Mouse (Mus musculus) heart, embryonic 15.5 days (tissue): ENCODE measurements around the gene St6galnac1. TPM values are rescaled to one million over a fixed set of nuclear protein-coding genes. Genes with fewer than 3 reads are reported as not detected.
"Not testable (repeated sequence)": the region's sequence is repeated elsewhere in the genome, so short reads cannot be mapped to it uniquely, and the experiment has no call there.

Experiments
- ATAC-seq: fragments of 200-750 bp; cut with Nextera tagmentation; replicated peaks from 2 replicates; pipeline ENCODE4 v1.8.0; 2017; ENCODE audit warnings: low read depth, moderate TSS enrichment; ENCODE audit not compliant: insufficient number of reproducible peaks, insufficient read depth, low FRiP score
- H3K27ac ChIP-seq: fragments of 300-500 bp; sonication (generic); 2 replicates; pipeline ENCODE4 v1.5.1; 2015; ENCODE audit warnings: mild to moderate bottlenecking, inconsistent platforms
- H3K27me3 ChIP-seq: fragments of 300-500 bp; sonication (generic); 2 replicates; pipeline ENCODE4 v1.6.1; 2015; ENCODE audit warnings: inconsistent platforms
- H3K36me3 ChIP-seq: fragments of 300-500 bp; sonication (generic); 2 replicates; pipeline ENCODE4 v1.6.1; 2015; ENCODE audit warnings: mild to moderate bottlenecking, inconsistent platforms
- H3K4me1 ChIP-seq: fragments of 300-500 bp; sonication (generic); replicated peaks from 2 replicates; pipeline ENCODE4 v1.6.1; 2015; ENCODE audit warnings: inconsistent platforms
- H3K4me2 ChIP-seq: fragments of 300-500 bp; sonication (generic); 2 replicates; pipeline ENCODE4 v1.6.1; 2015; ENCODE audit warnings: inconsistent platforms, mild to moderate bottlenecking, moderate library complexity
- H3K4me3 ChIP-seq: fragments of 300-500 bp; sonication (generic); 2 replicates; pipeline ENCODE4 v1.5.1; 2015; ENCODE audit warnings: mild to moderate bottlenecking, inconsistent platforms
- H3K9ac ChIP-seq: fragments of 300-500 bp; sonication (generic); 2 replicates; pipeline ENCODE4 v1.6.1; 2015; ENCODE audit warnings: mild to moderate bottlenecking, inconsistent platforms
- H3K9me3 ChIP-seq: fragments of 300-500 bp; sonication (generic); replicated peaks from 2 replicates; pipeline ENCODE4 v1.6.1; 2016; ENCODE audit warnings: inconsistent platforms
- WGBS: fragments of 180-500 bp; shearing (Covaris S2); methylation state at CpG from one replicate; pipeline ENCODE4 v1.1.7; 2015; ENCODE audit warnings: mixed read lengths; 5-methylcytosine and 5-hydroxymethylcytosine counted together
- polyA plus RNA-seq: library from polyadenylated mRNA; unstranded; fragments of >200 nt; fragmentation: Nextera tagmentation; extraction: Ambion mirVana; gene quantifications from 2 replicates; pipeline ENCODE4 v1.2.1, GENCODE M21; 2015

The St6galnac1 gene
- not detected in 2 replicates for polyA plus RNA-seq

GRCm38 (mm10) chr11:116775407-116775806, at the start of gene St6galnac1:
TSS of gene St6galnac1 (minus strand) at chr11:116775507.
- H3K27me3 ChIP-seq, result no peaks in the 10 kb centered on the region
- H3K4me3 ChIP-seq, result no peak within 1 kb of the TSS
- H3K4me2 ChIP-seq, result no peak within 1 kb of the TSS
- no peak for ATAC-seq
- H3K36me3 ChIP-seq, result no peaks in the 10 kb centered on the region
- H3K4me1 ChIP-seq, result no peaks in the 10 kb centered on the region
- no peak within 1 kb of the TSS for H3K9ac ChIP-seq
- no peaks in the 10 kb centered on the region for H3K9me3 ChIP-seq
- no peak within 1 kb of the TSS for H3K27ac ChIP-seq
- 80% methylated on average over 7 of the region's 7 CpGs for WGBS

GRCm38 (mm10) chr11:116823885-116824284, 48.6 kb upstream of the St6galnac1 start:
- H3K4me2 ChIP-seq, ATAC-seq, H3K9ac ChIP-seq, H3K4me3 ChIP-seq, H3K27me3 ChIP-seq, H3K36me3 ChIP-seq, H3K27ac ChIP-seq, H3K9me3 ChIP-seq: not testable (repeated sequence)
- H3K4me1 ChIP-seq, result peaks cover 65% of the 10 kb centered on the region
- 92% methylated on average over 10 of the region's 10 CpGs for WGBS

GRCm38 (mm10) chr11:116823255-116823654, 47.9 kb upstream of the St6galnac1 start:
- 98% methylated on average over 2 of the region's 2 CpGs for WGBS
- no peak for ATAC-seq
- Histone ChIP-seq H3K27ac (no peak overlapping the region), H3K4me3 (no peak overlapping the region), H3K4me2 (no peak overlapping the region), H3K27me3 (no peaks in the 10 kb centered on the region), H3K4me1 (peaks cover 64% of the 10 kb centered on the region), H3K9me3 (no peaks in the 10 kb centered on the region), H3K36me3 (no peaks in the 10 kb centered on the region), H3K9ac (no peak overlapping the region)

GRCm38 (mm10) chr11:116822626-116823025, 47.3 kb upstream of the St6galnac1 start:
- ATAC-seq, result no peak
- H3K9ac ChIP-seq, result no peak overlapping the region
- WGBS, result 81% methylated on average over 10 of the region's 10 CpGs

GRCm38 (mm10) chr11:116822215-116822614, 46.9 kb upstream of the St6galnac1 start:
- Histone ChIP-seq H3K36me3 (no peaks in the 10 kb centered on the region), H3K9ac (no peak overlapping the region), H3K9me3 (no peaks in the 10 kb centered on the region), H3K4me1 (peaks cover 54% of the 10 kb centered on the region), H3K27me3 (no peaks in the 10 kb centered on the region), H3K4me3 (no peak overlapping the region), H3K4me2 (peak overlapping the region; percentile 41), H3K27ac (peak overlapping the region; percentile 85)
- WGBS, result 59% methylated on average over 10 of the region's 10 CpGs
- no peak for ATAC-seq

More at GRCm38 (mm10) chr11:116822626-116823025, 47.3 kb upstream of the St6galnac1 start:
- no peak overlapping the region for H3K4me3 ChIP-seq
- no peaks in the 10 kb centered on the region for H3K36me3 ChIP-seq
- H3K9me3 ChIP-seq, result no peaks in the 10 kb centered on the region
- 0 out of 2 replicates have a peak overlapping the region, but pooled peaks have one; percentile 41 for H3K4me2 ChIP-seq
- no peaks in the 10 kb centered on the region for H3K27me3 ChIP-seq
- peak overlapping the region; percentile 85; the same call in 1 of the 2 replicates for H3K27ac ChIP-seq
- H3K4me1 ChIP-seq, result peaks cover 58% of the 10 kb centered on the region

GRCm38 (mm10) chr11:116821057-116821940, 46.0 kb upstream of the St6galnac1 start:
- H3K4me3 ChIP-seq, result 0 out of 2 replicates have a peak overlapping the region, but pooled peaks have one; percentile 10
- no peaks in the 10 kb centered on the region for H3K9me3 ChIP-seq
- peak overlapping the region; percentile 85 for H3K27ac ChIP-seq
- H3K9ac ChIP-seq, result peak overlapping the region; percentile 40
- peaks cover 53% of the 10 kb centered on the region for H3K4me1 ChIP-seq
- H3K27me3 ChIP-seq, result no peaks in the 10 kb centered on the region
- H3K36me3 ChIP-seq, result no peaks in the 10 kb centered on the region
- H3K4me2 ChIP-seq, result peak overlapping the region; percentile 41
- 23% methylated on average over 13 of the region's 13 CpGs for WGBS
- peak; percentile 72 for ATAC-seq

GRCm38 (mm10) chr11:116819932-116820593, 44.8 kb upstream of the St6galnac1 start:
- no peaks in the 10 kb centered on the region for H3K9me3 ChIP-seq
- peak overlapping the region; percentile 85 for H3K27ac ChIP-seq
- no peak overlapping the region for H3K9ac ChIP-seq
- no peaks in the 10 kb centered on the region for H3K36me3 ChIP-seq
- WGBS, result 68% methylated on average over 5 of the region's 5 CpGs
- ATAC-seq, result no peak
- no peak overlapping the region for H3K4me2 ChIP-seq
- H3K27me3 ChIP-seq, result no peaks in the 10 kb centered on the region
- no peak overlapping the region for H3K4me3 ChIP-seq
- H3K4me1 ChIP-seq, result peaks cover 55% of the 10 kb centered on the region

GRCm38 (mm10) chr11:116818722-116819121, 43.4 kb upstream of the St6galnac1 start:
- Histone ChIP-seq H3K27ac (0 out of 2 replicates have a peak overlapping the region, but pooled peaks have one; percentile 18), H3K36me3 (no peaks in the 10 kb centered on the region), H3K4me2 (no peak overlapping the region), H3K9me3 (no peaks in the 10 kb centered on the region), H3K4me1 (peaks cover 69% of the 10 kb centered on the region), H3K4me3 (no peak overlapping the region), H3K9ac (no peak overlapping the region), H3K27me3 (no peaks in the 10 kb centered on the region)
- no peak for ATAC-seq
- WGBS, result 51% methylated on average over 8 of the region's 8 CpGs

GRCm38 (mm10) chr11:116817567-116817966, 42.3 kb upstream of the St6galnac1 start:
- peaks cover 78% of the 10 kb centered on the region for H3K4me1 ChIP-seq
- H3K9me3 ChIP-seq, result no peaks in the 10 kb centered on the region
- no peak overlapping the region for H3K9ac ChIP-seq
- WGBS, result 95% methylated on average over 5 of the region's 5 CpGs
- no peak for ATAC-seq
- H3K27me3 ChIP-seq, result no peaks in the 10 kb centered on the region
- H3K4me2 ChIP-seq, result no peak overlapping the region
- no peaks in the 10 kb centered on the region for H3K36me3 ChIP-seq
- no peak overlapping the region for H3K4me3 ChIP-seq
- H3K27ac ChIP-seq, result no peak overlapping the region

GRCm38 (mm10) chr11:116816769-116817168, 41.5 kb upstream of the St6galnac1 start:
- 65% methylated on average over 5 of the region's 5 CpGs for WGBS
- ATAC-seq, result no peak
- Histone ChIP-seq H3K4me3 (no peak overlapping the region), H3K27ac (peak overlapping the region; percentile 18; the same call in 1 of the 2 replicates), H3K9me3 (no peaks in the 10 kb centered on the region), H3K9ac (no peak overlapping the region), H3K4me2 (no peak overlapping the region), H3K36me3 (no peaks in the 10 kb centered on the region), H3K27me3 (no peaks in the 10 kb centered on the region), H3K4me1 (peaks cover 76% of the 10 kb centered on the region)

- no peak overlapping the region for H3K4me3 ChIP-seq
- peak overlapping the region; percentile 21; the same call in 1 of the 2 replicates for H3K4me2 ChIP-seq
- peaks cover 69% of the 10 kb centered on the region for H3K4me1 ChIP-seq
- 31% methylated on average over 7 of the region's 7 CpGs for WGBS
- H3K9ac ChIP-seq, result peak overlapping the region; percentile 41
- peak overlapping the region; percentile 86 for H3K27ac ChIP-seq
- H3K27me3 ChIP-seq, result no peaks in the 10 kb centered on the region
- no peaks in the 10 kb centered on the region for H3K9me3 ChIP-seq
- no peak for ATAC-seq
- H3K36me3 ChIP-seq, result no peaks in the 10 kb centered on the region
Measured at GRCm38 (mm10) chr11:116814884-116815415, 39.6 kb upstream of the St6galnac1 start.
